Mouse (Mus musculus) left cerebral cortex, adult 2 months (tissue): ENCODE data around the gene Ankrd13c. TPM values are rescaled to one million over a fixed set of nuclear protein-coding genes. Genes with fewer than 3 reads are reported as not detected.

Experiments used
- DNase-seq, 2 experiments: peaks; one replicate each; pipeline ENCODE4 v3.0.0; 2021 to 2022; ENCODE audit warnings: low spot score in 2 of 2, mixed read lengths in 1 of 2; ENCODE audit errors: extremely low spot score in 1 of 2
- H3K27ac ChIP-seq: fragments of 200-600 bp; 2 replicates; pipeline ENCODE4 v1.8.1; 2022
- H3K4me3 ChIP-seq: fragments of 200-600 bp; 2 replicates; pipeline ENCODE4 v1.8.1; 2022
- CTCF ChIP-seq: fragments of 200-600 bp; IDR thresholded peaks from 2 replicates; pipeline ENCODE4 v1.8.1; 2022; ENCODE audit warnings: antibody characterized with exemption, mild to moderate bottlenecking, moderate library complexity
- intact Hi-C: fragments of 180-260 bp; cut with DNase I; formaldehyde crosslinking; loops from one replicate; pipeline ENCODE4 v1.15.1; 2025
- total RNA-seq, 2 experiments: library from RNA; stranded (reverse); gene quantifications; 2 replicates each; pipeline ENCODE4 v1.2.3; 2021

Ankrd13c gene
- total RNA-seq, 2 experiments from 2014 or later = 102 to 103 TPM

- Histone ChIP-seq H3K27ac (no peak overlapping the region), H3K4me3 (no peak overlapping the region)
- TF ChIP-seq CTCF = no peak
- DNase-seq = no peak
- intact Hi-C loops = no loop called here
Measured at GRCm38 (mm10) chr3:157956201-157956600, 9.2 kb downstream of the Ankrd13c start.

GRCm38 (mm10) chr3:157957320-157957719 lies 10.3 kb downstream of the Ankrd13c start:
- TF ChIP-seq CTCF = no peak
- intact Hi-C loops = no loop called here
- Histone ChIP-seq H3K4me3 (no peak overlapping the region), H3K27ac (no peak overlapping the region)
- DNase-seq = no peak

GRCm38 (mm10) chr3:157971151-157971550 lies 24.1 kb downstream of the Ankrd13c start:
- no peak for DNase-seq
- TF ChIP-seq CTCF = no peak

GRCm38 (mm10) chr3:157973236-157973635 lies 26.2 kb downstream of the Ankrd13c start:
- no peak for DNase-seq
- TF ChIP-seq CTCF = no peak
- no peak overlapping the region for H3K27ac ChIP-seq
- H3K4me3 ChIP-seq = no peak overlapping the region
- intact Hi-C loops = no loop called here

More at GRCm38 (mm10) chr3:157971151-157971550, 24.1 kb downstream of the Ankrd13c start:
- Histone ChIP-seq H3K27ac (no peak overlapping the region), H3K4me3 (no peak overlapping the region)
- intact Hi-C loops = no loop called here

GRCm38 (mm10) chr3:157979619-157980018 lies 32.6 kb downstream of the Ankrd13c start:
- H3K27ac ChIP-seq = no peak overlapping the region
- intact Hi-C loops = no loop called here
- no peak overlapping the region for H3K4me3 ChIP-seq
- DNase-seq = no peak
- no peak for TF ChIP-seq CTCF

GRCm38 (mm10) chr3:157993322-157993721 lies 46.3 kb downstream of the Ankrd13c start:
- no peak overlapping the region for H3K4me3 ChIP-seq
- no peak for TF ChIP-seq CTCF
- H3K27ac ChIP-seq = no peak overlapping the region
- DNase-seq = no peak
- intact Hi-C loops = no loop called here

GRCm38 (mm10) chr3:157995726-157996125 lies 48.7 kb downstream of the Ankrd13c start:
- Histone ChIP-seq H3K27ac (no peak overlapping the region), H3K4me3 (no peak overlapping the region)
- TF ChIP-seq CTCF = no peak
- intact Hi-C loops = no loop called here
- DNase-seq = no peak

- intact Hi-C loops = no loop called here
- Histone ChIP-seq H3K27ac (no peak overlapping the region), H3K4me3 (no peak overlapping the region)
- no peak for DNase-seq
- TF ChIP-seq CTCF = no peak
Measured at GRCm38 (mm10) chr3:157998742-157999369, 51.8 kb downstream of the Ankrd13c start.

GRCm38 (mm10) chr3:158008647-158009046 lies 61.6 kb downstream of the Ankrd13c start:
- H3K27ac ChIP-seq = no peak overlapping the region
- no peak for TF ChIP-seq CTCF
- no peak overlapping the region for H3K4me3 ChIP-seq
- no peak for DNase-seq
- intact Hi-C loops = loop anchor here (5.0 to 10.0 kb wide), 2 partner anchors 131 to 444 kb away; partner anchors contain the start of gene Ptger3

- TF ChIP-seq CTCF = no peak
- Histone ChIP-seq H3K27ac (no peak overlapping the region), H3K4me3 (no peak overlapping the region)
- intact Hi-C loops = loop anchor here (5.0 to 10.0 kb wide), 3 partner anchors 133 to 465 kb away; partner anchors contain the start of gene Ptger3
- DNase-seq = no peak
Measured at GRCm38 (mm10) chr3:158009762-158010320, 62.8 kb downstream of the Ankrd13c start.

GRCm38 (mm10) chr3:158031371-158031925 lies 84.4 kb downstream of the Ankrd13c start:
- Histone ChIP-seq H3K4me3 (peak overlapping the region; percentile 74), H3K27ac (peak overlapping the region; percentile 85)
- intact Hi-C loops = loop anchor here (1.0 kb wide), 1 partner anchor 83 kb away; no protein-coding TSS in a partner anchor
- TF ChIP-seq CTCF = no peak
- peak; percentile 88 to 90 for DNase-seq

GRCm38 (mm10) chr3:158032106-158032505 lies 85.1 kb downstream of the Ankrd13c start:
- no peak for DNase-seq
- H3K27ac ChIP-seq = peak overlapping the region; percentile 85; the same call in 1 of the 2 replicates
- intact Hi-C loops = no loop called here
- peak overlapping the region; percentile 74 for H3K4me3 ChIP-seq
- no peak for TF ChIP-seq CTCF

- Histone ChIP-seq H3K27ac (peak overlapping the region; percentile 90), H3K4me3 (peak overlapping the region; percentile 96)
- no peak for TF ChIP-seq CTCF
- DNase-seq = no peak
- intact Hi-C loops = loop anchor here (2.0 kb wide), 1 partner anchor 89 kb away; the partner anchor contains the start of gene Ankrd13c
Measured at GRCm38 (mm10) chr3:158035866-158036265, 88.8 kb downstream of the Ankrd13c start.
